Mouse (Mus musculus): ENCODE data around the gene Cactin. TPM values are rescaled to one million over a fixed set of nuclear protein-coding genes. Genes with fewer than 3 reads are reported as not detected.

The Cactin gene
- total and polyA plus RNA-seq, 3 experiments: 15.4 to 18.0 (median 16.1) TPM

GRCm38 (mm10) chr10:81306837-81307682, 13.8 kb upstream of the Cactin start:
- TF ChIP-seq EP300 (IDR thresholded peaks at IDR 0.05; ENCODE audit: insufficient read depth, low read depth, low read length) (no peak), POLR2A (IDR thresholded peaks at IDR 0.05; ENCODE audit: insufficient read depth, low read depth, low read length) (no peak), CTCF (IDR thresholded peaks at IDR 0.05) (no peak)
- WGBS: 90% methylated on average over 21 of the region's 21 CpGs
- Histone ChIP-seq H3K9ac (ENCODE audit: low read depth, low read length) (no peak overlapping the region), H3K4me1 (ENCODE audit: control insufficient read depth, insufficient read depth, low read length) (peaks cover 20% of the 10 kb centered on the region), H3K79me2 (replicated peaks; ENCODE audit: control insufficient read depth, insufficient read depth, low read length) (peaks cover 2% of the 10 kb centered on the region), H3K4me3 (no peak overlapping the region), H3K36me3 (ENCODE audit: control insufficient read depth, insufficient read depth, low read length) (no peaks in the 10 kb centered on the region), H3K27ac (no peak overlapping the region), H3K27me3 (ENCODE audit: control insufficient read depth, insufficient read depth, low read length) (no peaks in the 10 kb centered on the region)
- intact Hi-C loops (cut with DNase I): no loop called here
- no peak for DNase-seq

- Histone ChIP-seq H3K4me1 (ENCODE audit: control insufficient read depth, insufficient read depth, low read length) (peaks cover under 1% of the 10 kb centered on the region), H3K36me3 (ENCODE audit: control insufficient read depth, insufficient read depth, low read length) (no peaks in the 10 kb centered on the region), H3K4me3 (no peak overlapping the region), H3K79me2 (replicated peaks; ENCODE audit: control insufficient read depth, insufficient read depth, low read length) (no peaks in the 10 kb centered on the region; the same call in 1 of the 2 replicates), H3K27me3 (ENCODE audit: control insufficient read depth, insufficient read depth, low read length) (no peaks in the 10 kb centered on the region), H3K27ac (no peak overlapping the region), H3K9ac (ENCODE audit: low read depth, low read length) (no peak overlapping the region)
- intact Hi-C loops (cut with DNase I): no loop called here
- no peak for DNase-seq
- 83% methylated on average over 5 of the region's 5 CpGs for WGBS
- TF ChIP-seq CTCF (IDR thresholded peaks at IDR 0.05): no peak
- no peak for TF ChIP-seq POLR2A (IDR thresholded peaks at IDR 0.05; ENCODE audit: insufficient read depth, low read depth, low read length)
- TF ChIP-seq EP300 (IDR thresholded peaks at IDR 0.05; ENCODE audit: insufficient read depth, low read depth, low read length): no peak
Observed at GRCm38 (mm10) chr10:81309571-81309970, 11.3 kb upstream of the Cactin start.

GRCm38 (mm10) chr10:81313581-81313980, 7.3 kb upstream of the Cactin start:
- intact Hi-C loops (cut with DNase I): no loop called here
- Histone ChIP-seq H3K27ac (no peak overlapping the region), H3K27me3 (ENCODE audit: control insufficient read depth, insufficient read depth, low read length) (no peaks in the 10 kb centered on the region), H3K4me3 (no peak overlapping the region), H3K4me1 (ENCODE audit: control insufficient read depth, insufficient read depth, low read length) (no peaks in the 10 kb centered on the region), H3K79me2 (replicated peaks; ENCODE audit: control insufficient read depth, insufficient read depth, low read length) (no peaks in the 10 kb centered on the region), H3K9ac (ENCODE audit: low read depth, low read length) (no peak overlapping the region), H3K36me3 (ENCODE audit: control insufficient read depth, insufficient read depth, low read length) (no peaks in the 10 kb centered on the region)
- TF ChIP-seq CTCF (IDR thresholded peaks at IDR 0.05): no peak
- TF ChIP-seq EP300 (IDR thresholded peaks at IDR 0.05; ENCODE audit: insufficient read depth, low read depth, low read length): no peak
- no peak for TF ChIP-seq POLR2A (IDR thresholded peaks at IDR 0.05; ENCODE audit: insufficient read depth, low read depth, low read length)
- no peak for DNase-seq
- WGBS: 90% methylated on average over 13 of the region's 13 CpGs

- Histone ChIP-seq H3K79me2 (replicated peaks; ENCODE audit: control insufficient read depth, insufficient read depth, low read length) (no peaks in the 10 kb centered on the region), H3K4me1 (ENCODE audit: control insufficient read depth, insufficient read depth, low read length) (no peaks in the 10 kb centered on the region), H3K27me3 (ENCODE audit: control insufficient read depth, insufficient read depth, low read length) (no peaks in the 10 kb centered on the region), H3K27ac (no peak overlapping the region), H3K4me3 (no peak overlapping the region), H3K9ac (ENCODE audit: low read depth, low read length) (no peak overlapping the region), H3K36me3 (ENCODE audit: control insufficient read depth, insufficient read depth, low read length) (no peaks in the 10 kb centered on the region)
- intact Hi-C loops (cut with DNase I): no loop called here
- WGBS: 75% methylated on average over 7 of the region's 7 CpGs
- no peak for DNase-seq
- TF ChIP-seq EP300 (IDR thresholded peaks at IDR 0.05; ENCODE audit: insufficient read depth, low read depth, low read length): no peak
- no peak for TF ChIP-seq CTCF (IDR thresholded peaks at IDR 0.05)
- no peak for TF ChIP-seq POLR2A (IDR thresholded peaks at IDR 0.05; ENCODE audit: insufficient read depth, low read depth, low read length)
Observed at GRCm38 (mm10) chr10:81314201-81314600, 6.7 kb upstream of the Cactin start.

- intact Hi-C loops (cut with DNase I): no loop called here
- no peak for DNase-seq
- Histone ChIP-seq H3K9ac (ENCODE audit: low read depth, low read length) (no peak overlapping the region), H3K27me3 (ENCODE audit: control insufficient read depth, insufficient read depth, low read length) (no peaks in the 10 kb centered on the region), H3K79me2 (replicated peaks; ENCODE audit: control insufficient read depth, insufficient read depth, low read length) (no peaks in the 10 kb centered on the region), H3K27ac (no peak overlapping the region), H3K4me1 (ENCODE audit: control insufficient read depth, insufficient read depth, low read length) (peaks cover 5% of the 10 kb centered on the region), H3K4me3 (no peak overlapping the region), H3K36me3 (ENCODE audit: control insufficient read depth, insufficient read depth, low read length) (no peaks in the 10 kb centered on the region)
- 89% methylated on average over 16 of the region's 16 CpGs for WGBS
- TF ChIP-seq POLR2A (IDR thresholded peaks at IDR 0.05; ENCODE audit: insufficient read depth, low read depth, low read length): no peak
- no peak for TF ChIP-seq EP300 (IDR thresholded peaks at IDR 0.05; ENCODE audit: insufficient read depth, low read depth, low read length)
- TF ChIP-seq CTCF (IDR thresholded peaks at IDR 0.05): no peak
Observed at GRCm38 (mm10) chr10:81315587-81315986, 5.3 kb upstream of the Cactin start.

GRCm38 (mm10) chr10:81316338-81317060, 4.4 kb upstream of the Cactin start:
- Histone ChIP-seq H3K27ac (no peak overlapping the region), H3K4me1 (ENCODE audit: control insufficient read depth, insufficient read depth, low read length) (peaks cover 5% of the 10 kb centered on the region), H3K27me3 (ENCODE audit: control insufficient read depth, insufficient read depth, low read length) (no peaks in the 10 kb centered on the region), H3K36me3 (ENCODE audit: control insufficient read depth, insufficient read depth, low read length) (no peaks in the 10 kb centered on the region), H3K4me3 (no peak overlapping the region), H3K79me2 (replicated peaks; ENCODE audit: control insufficient read depth, insufficient read depth, low read length) (no peaks in the 10 kb centered on the region; the same call in 1 of the 2 replicates), H3K9ac (ENCODE audit: low read depth, low read length) (no peak overlapping the region)
- TF ChIP-seq EP300 (IDR thresholded peaks at IDR 0.05; ENCODE audit: insufficient read depth, low read depth, low read length) (no peak), CTCF (IDR thresholded peaks at IDR 0.05) (peak; percentile 63)
- 61% methylated on average over 16 of the region's 16 CpGs for WGBS
- intact Hi-C loops (cut with DNase I): no loop called here
- DNase-seq: no peak

All from heart, adult 2 months (tissue).